Mouse (Mus musculus): ENCODE measurements around the gene 1700013G24Rik.

DNA sequence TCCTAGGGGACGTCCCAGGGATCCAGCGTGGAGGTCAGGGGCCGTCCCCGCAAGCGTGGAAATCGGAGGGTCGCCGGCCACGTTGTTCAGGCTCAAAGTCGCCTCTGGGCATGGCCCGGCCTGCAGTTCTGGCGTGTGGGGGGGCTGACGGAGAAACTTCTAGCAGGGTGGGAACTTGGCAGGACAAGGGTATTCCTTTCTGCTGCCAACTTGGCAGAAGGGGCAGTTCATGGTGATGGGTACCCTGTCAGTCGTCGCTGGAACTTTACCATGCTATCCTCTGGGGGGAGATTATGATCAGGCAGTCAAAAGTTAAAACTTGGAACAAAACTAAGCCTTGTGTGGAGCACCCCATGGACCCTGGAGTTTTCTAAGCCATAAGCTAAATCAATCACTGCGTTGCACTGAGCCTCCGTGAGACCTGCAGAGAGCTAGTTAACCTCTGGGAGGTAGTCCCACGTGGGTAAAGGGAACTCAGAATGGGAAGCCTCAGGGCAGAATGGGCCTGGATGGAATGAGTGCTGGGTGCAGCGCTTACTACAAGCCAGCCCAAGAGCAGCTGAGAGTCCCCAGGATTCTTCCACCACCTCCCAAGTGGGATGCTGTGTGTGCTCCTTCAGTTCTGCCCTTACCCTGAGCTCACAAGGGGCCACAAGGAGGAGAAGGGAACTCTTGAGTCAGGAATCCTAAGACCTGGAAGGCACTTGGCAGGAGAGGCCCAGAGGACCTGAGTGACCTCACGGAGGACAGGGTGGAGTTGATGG is 16.2 kb downstream of the 1700013G24Rik start:
- TF ChIP-seq CTCF (IDR thresholded peaks at IDR 0.05; ENCODE audit: low read depth, low read length) (no peak), EP300 (IDR thresholded peaks at IDR 0.05; ENCODE audit: insufficient read depth, low read depth, low read length) (no peak)

All from ES-Bruce4 (cell line).